In genomic region chr15:89233586-89233985, GRCm38 (mm10) we compare ENCODE assay signal across 9 mouse cellular contexts. TPM values are rescaled to one million over a fixed set of nuclear protein-coding genes. Genes with fewer than 3 reads are reported as not detected.
DNase-seq lines count a peak whose midpoint lies in the region; TF ChIP-seq lines count a peak whose summit lies in the region.
"Had no signal": no experiment of that assay in that cellular context is flagged by ENCODE, and none has a peak within 500 bp of the region (broad histone marks: within the 10 kb centered on the region; RNA-seq: fewer than 3 reads in every experiment).

No protein-coding gene starts in this region.

- H3K4me1 ChIP-seq in cerebellum, adult 2 months (ENCODE audit: control insufficient read depth, insufficient read depth, low read length), result peaks cover 7% of the 10 kb centered on the region; the same call in 1 of the 2 replicates
- H3K4me1 ChIP-seq: embryonic facial prominence, embryonic 13.5 days; neural tube, embryonic 12.5 days had no signal

- intact Hi-C loops in left cerebral cortex, postnatal 36 days (cut with DNase I), result no loop called here

- peak; percentile 36 for DNase-seq in left cerebral cortex, adult 11 months (ENCODE audit: low spot score)
- DNase-seq in left cerebral cortex, postnatal 36 days (ENCODE audit: low spot score in 2 of 2), result no peak
- peak; percentile 12 for DNase-seq in ZHBTc4 (ENCODE audit: low read depth, low spot score)
- DNase-seq in cerebellum, adult 2 months, result peak; percentile 76 to 92
- peak; percentile 43 to 49 for DNase-seq in kidney, postnatal 36 days
- DNase-seq in right cerebral cortex, postnatal 36 days (ENCODE audit: low spot score in 2 of 2), result no peak
- DNase-seq in frontal cortex, postnatal 10 days (ENCODE audit: low spot score in 2 of 2), result no peak

- no peak overlapping the region for H3K27ac ChIP-seq in cerebellum, adult 2 months (ENCODE audit: insufficient read depth, low read length)
- H3K27ac ChIP-seq: embryonic facial prominence, embryonic 13.5 days; neural tube, embryonic 12.5 days had no signal

- H3K27me3 ChIP-seq in cerebellum, adult 2 months (ENCODE audit: control insufficient read depth, insufficient read depth, low read length), result no peaks in the 10 kb centered on the region
- H3K27me3 ChIP-seq: embryonic facial prominence, embryonic 13.5 days; neural tube, embryonic 12.5 days had no signal

- no peak overlapping the region for H3K4me3 ChIP-seq in cerebellum, adult 2 months (replicated peaks; ENCODE audit: insufficient read depth, low read depth, low read length)
- H3K4me3 ChIP-seq: embryonic facial prominence, embryonic 13.5 days; neural tube, embryonic 12.5 days had no signal

- peak; percentile 70; the same call in 1 of the 2 replicates for TF ChIP-seq CTCF in cerebellum, adult 2 months (IDR thresholded peaks at IDR 0.05; ENCODE audit: borderline replicate concordance, insufficient read depth, low read depth, low read length)

- TF ChIP-seq POLR2A in cerebellum, adult 2 months (IDR thresholded peaks at IDR 0.05; ENCODE audit: borderline replicate concordance, insufficient read depth, low read length), result no peak

- WGBS in cerebellum, adult 2 months, result 4% methylated on average over 2 of the region's 2 CpGs

RNA-seq across cellular contexts. Expression of gene Ppp6r2, which starts 22.2 kb away (rescaled TPM):
- total RNA-seq in left cerebral cortex, postnatal 36 days (2021), result 100 to 1,000 TPM; 162 to 167 TPM
- polyA plus RNA-seq in cerebellum, adult 2 months (2012; rRNA removed), result 240 and 262 TPM in 2 replicates

RNA-seq across cellular contexts. Expression of gene Dennd6b, which starts 37.3 kb away (rescaled TPM):
- 10 to 100 TPM; 39.9 to 52.2 TPM for total RNA-seq in left cerebral cortex, postnatal 36 days (2021)
- polyA plus RNA-seq in cerebellum, adult 2 months (2012; rRNA removed), result 156 and 165 TPM in 2 replicates

RNA-seq across cellular contexts. Expression of gene Plxnb2, which starts 53.0 kb away (rescaled TPM):
- total RNA-seq in left cerebral cortex, postnatal 36 days (2021), result 10 to 100 TPM; 42.2 to 54.0 TPM
- polyA plus RNA-seq in cerebellum, adult 2 months (2012; rRNA removed), result 127 and 141 TPM in 2 replicates

Comparison
In these comparisons a context has a peak if more than half of its experiments do, and no peak if none do; other contexts are left out.
1. DNase-seq: peak in left cerebral cortex, adult 11 months (single experiment), ZHBTc4 (single experiment), cerebellum, adult 2 months (2 of 2) and kidney, postnatal 36 days (2 of 2); none in left cerebral cortex, postnatal 36 days (0 of 2), right cerebral cortex, postnatal 36 days (0 of 2) and frontal cortex, postnatal 10 days (0 of 2).